Mouse (Mus musculus) myocyte (in vitro differentiated cells): ENCODE results near the gene Gm29427. TPM values are rescaled to one million over a fixed set of nuclear protein-coding genes. Genes with fewer than 3 reads are reported as not detected.

Experiments used
- H3K27me3 ChIP-seq: one replicate; pipeline ENCODE4 v1.6.1; 2011; ENCODE audit not compliant: control insufficient read depth, insufficient read depth, insufficient read length
- H3K36me3 ChIP-seq: one replicate; pipeline ENCODE4 v1.6.1; 2011; ENCODE audit not compliant: control insufficient read depth, insufficient read depth
- H3K4me2 ChIP-seq: one replicate; pipeline ENCODE4 v1.6.1; 2011; ENCODE audit warnings: low read depth, control low read depth
- H3K4me3 ChIP-seq: one replicate; pipeline ENCODE4 v1.5.1; 2011; ENCODE audit warnings: mild to moderate bottlenecking, control low read depth, moderate library complexity
- H3K79me2 ChIP-seq: one replicate; pipeline ENCODE4 v1.6.1; 2011; ENCODE audit not compliant: control insufficient read depth, insufficient read depth
- H3ac ChIP-seq: one replicate; pipeline ENCODE4 v1.6.1; 2011; ENCODE audit not compliant: control insufficient read depth, insufficient read length
- CEBPB ChIP-seq: IDR thresholded peaks from 2 replicates; pipeline ENCODE4 v1.6.1; 2011; ENCODE audit warnings: mild to moderate bottlenecking, moderate library complexity; ENCODE audit not compliant: poor library complexity, insufficient read depth, severe bottlenecking
- E2F4 ChIP-seq: IDR thresholded peaks from one replicate; pipeline ENCODE4 v1.6.1; 2011; ENCODE audit warnings: mild to moderate bottlenecking, control low read depth, moderate library complexity; ENCODE audit not compliant: insufficient read depth
- MAX ChIP-seq: IDR thresholded peaks from one replicate; pipeline ENCODE4 v1.6.1; 2011; ENCODE audit warnings: low read depth, mild to moderate bottlenecking, control low read depth
- MYOD1 ChIP-seq, 3 experiments: IDR thresholded peaks; one replicate each; pipeline ENCODE4 v1.6.1; 2011; ENCODE audit warnings: control low read depth in 2 of 3, low read depth in 2 of 3, mild to moderate bottlenecking in 2 of 3, moderate library complexity in 1 of 3; ENCODE audit not compliant: insufficient read length in 2 of 3, control insufficient read depth in 1 of 3
- MYOG ChIP-seq, 3 experiments: IDR thresholded peaks; one replicate each; pipeline ENCODE4 v1.6.1; 2011; ENCODE audit warnings: control low read depth in 2 of 3, low read depth in 2 of 3, mild to moderate bottlenecking in 2 of 3; ENCODE audit not compliant: insufficient read length in 2 of 3, control insufficient read depth in 1 of 3, insufficient read depth in 1 of 3
- POLR2A ChIP-seq: IDR thresholded peaks from one replicate; pipeline ENCODE4 v1.6.1; 2011; ENCODE audit warnings: low read depth, mild to moderate bottlenecking, control low read depth, moderate library complexity; ENCODE audit not compliant: insufficient read length
- POLR2AphosphoS2 ChIP-seq: IDR thresholded peaks from one replicate; pipeline ENCODE4 v1.6.1; 2011; ENCODE audit warnings: low read depth, control low read depth; ENCODE audit not compliant: insufficient read length
- REST ChIP-seq: IDR thresholded peaks from one replicate; pipeline ENCODE4 v1.6.1; 2011; ENCODE audit warnings: mild to moderate bottlenecking, control low read depth, moderate library complexity; ENCODE audit not compliant: insufficient read depth, insufficient read length
- SRF ChIP-seq: IDR thresholded peaks from one replicate; pipeline ENCODE4 v1.6.1; 2011; ENCODE audit warnings: low read depth; ENCODE audit not compliant: control insufficient read depth, insufficient read length
- TCF12 ChIP-seq: IDR thresholded peaks from one replicate; pipeline ENCODE4 v1.6.1; 2011; ENCODE audit warnings: mild to moderate bottlenecking, control low read depth; ENCODE audit not compliant: poor library complexity, insufficient read depth, severe bottlenecking
- TCF3 ChIP-seq: IDR thresholded peaks from one replicate; pipeline ENCODE4 v1.6.1; 2011; ENCODE audit warnings: low read depth, control low read depth; ENCODE audit not compliant: insufficient read length
- USF1 ChIP-seq: IDR thresholded peaks from one replicate; pipeline ENCODE4 v1.6.1; 2011; ENCODE audit warnings: low read depth, mild to moderate bottlenecking, control low read depth, moderate library complexity
- polyA plus RNA-seq: library from polyadenylated mRNA; unstranded; fragments of >200 nt; fragmentation: generic; extraction: Trizol; gene quantifications from one replicate; pipeline ENCODE4 v1.2.1, GENCODE M21; 2012; ENCODE audit warnings: missing spikeins

Gene Gm29427
- polyA plus RNA-seq, 1 experiment, result not detected

- H3K27me3 ChIP-seq, result no peaks in the 10 kb centered on the region
- no peak overlapping the region for H3ac ChIP-seq
- no peaks in the 10 kb centered on the region for H3K36me3 ChIP-seq
- H3K79me2 ChIP-seq, result no peaks in the 10 kb centered on the region
- TF ChIP-seq TCF12, result no peak
- TF ChIP-seq POLR2A, result no peak
- TF ChIP-seq MYOD1 (IDR thresholded peaks at IDR 0.05; ENCODE audit: control insufficient read depth in 1 of 3, insufficient read length in 2 of 3, low read depth in 2 of 3), result no peak
- no peak for TF ChIP-seq MYOG (IDR thresholded peaks at IDR 0.05; ENCODE audit: control insufficient read depth in 1 of 3, insufficient read depth in 1 of 3, insufficient read length in 2 of 3, low read depth in 2 of 3)
- TF ChIP-seq TCF3, result no peak
- TF ChIP-seq REST, result no peak
- no peak for TF ChIP-seq CEBPB
- no peak for TF ChIP-seq POLR2AphosphoS2
- no peak for TF ChIP-seq E2F4
- TF ChIP-seq SRF, result no peak
- no peak for TF ChIP-seq USF1
- no peak for TF ChIP-seq MAX
- no peak overlapping the region for H3K4me3 ChIP-seq
- no peak overlapping the region for H3K4me2 ChIP-seq
These were observed 31.2 kb upstream of the Gm29427 start for GRCm38 (mm10) chr1:130746819-130747218.

- no peaks in the 10 kb centered on the region for H3K27me3 ChIP-seq
- H3K4me2 ChIP-seq, result no peak overlapping the region
- TF ChIP-seq USF1 (no peak), SRF (no peak), E2F4 (no peak), MYOD1 (IDR thresholded peaks at IDR 0.05; ENCODE audit: control insufficient read depth in 1 of 3, insufficient read length in 2 of 3, low read depth in 2 of 3) (no peak), CEBPB (no peak), POLR2A (no peak), MAX (no peak), REST (no peak), MYOG (IDR thresholded peaks at IDR 0.05; ENCODE audit: control insufficient read depth in 1 of 3, insufficient read depth in 1 of 3, insufficient read length in 2 of 3, low read depth in 2 of 3) (no peak), TCF12 (no peak), TCF3 (no peak), POLR2AphosphoS2 (no peak)
These were observed 30.0 kb upstream of the Gm29427 start for GRCm38 (mm10) chr1:130745591-130745990.

GRCm38 (mm10) chr1:130744961-130745360, 29.4 kb upstream of the Gm29427 start:
- Histone ChIP-seq H3K4me2 (no peak overlapping the region), H3K36me3 (no peaks in the 10 kb centered on the region), H3K4me3 (no peak overlapping the region), H3K79me2 (no peaks in the 10 kb centered on the region), H3ac (no peak overlapping the region), H3K27me3 (no peaks in the 10 kb centered on the region)
- TF ChIP-seq CEBPB, result no peak
- no peak for TF ChIP-seq POLR2AphosphoS2
- TF ChIP-seq MYOG (IDR thresholded peaks at IDR 0.05; ENCODE audit: control insufficient read depth in 1 of 3, insufficient read depth in 1 of 3, insufficient read length in 2 of 3, low read depth in 2 of 3), result no peak
- TF ChIP-seq USF1, result no peak
- TF ChIP-seq MAX, result no peak
- TF ChIP-seq POLR2A, result no peak
- TF ChIP-seq TCF12, result no peak
- no peak for TF ChIP-seq TCF3
- TF ChIP-seq REST, result no peak
- TF ChIP-seq E2F4, result no peak
- no peak for TF ChIP-seq SRF
- no peak for TF ChIP-seq MYOD1 (IDR thresholded peaks at IDR 0.05; ENCODE audit: control insufficient read depth in 1 of 3, insufficient read length in 2 of 3, low read depth in 2 of 3)

More at GRCm38 (mm10) chr1:130745591-130745990, 30.0 kb upstream of the Gm29427 start:
- Histone ChIP-seq H3ac (no peak overlapping the region), H3K36me3 (no peaks in the 10 kb centered on the region), H3K4me3 (no peak overlapping the region), H3K79me2 (no peaks in the 10 kb centered on the region)

- no peaks in the 10 kb centered on the region for H3K79me2 ChIP-seq
- H3ac ChIP-seq, result no peak overlapping the region
- H3K27me3 ChIP-seq, result no peaks in the 10 kb centered on the region
- H3K4me3 ChIP-seq, result no peak overlapping the region
- TF ChIP-seq POLR2A, result no peak
- no peak for TF ChIP-seq MYOD1 (IDR thresholded peaks at IDR 0.05; ENCODE audit: control insufficient read depth in 1 of 3, insufficient read length in 2 of 3, low read depth in 2 of 3)
- H3K4me2 ChIP-seq, result no peak overlapping the region
- no peaks in the 10 kb centered on the region for H3K36me3 ChIP-seq
These were observed 28.6 kb upstream of the Gm29427 start for GRCm38 (mm10) chr1:130744217-130744616.

- no peak overlapping the region for H3K4me2 ChIP-seq
- TF ChIP-seq MYOD1 (IDR thresholded peaks at IDR 0.05; ENCODE audit: control insufficient read depth in 1 of 3, insufficient read length in 2 of 3, low read depth in 2 of 3) (no peak), MAX (no peak), MYOG (IDR thresholded peaks at IDR 0.05; ENCODE audit: control insufficient read depth in 1 of 3, insufficient read depth in 1 of 3, insufficient read length in 2 of 3, low read depth in 2 of 3) (no peak), E2F4 (no peak)
- no peaks in the 10 kb centered on the region for H3K36me3 ChIP-seq
- no peak overlapping the region for H3K4me3 ChIP-seq
- H3K27me3 ChIP-seq, result no peaks in the 10 kb centered on the region
- no peaks in the 10 kb centered on the region for H3K79me2 ChIP-seq
- no peak overlapping the region for H3ac ChIP-seq
These were observed 28.2 kb upstream of the Gm29427 start for GRCm38 (mm10) chr1:130743775-130744174.
